Mouse (Mus musculus) megakaryocyte, embryonic 14.5 days (primary cell): ENCODE measurements around the gene Rad54l2.

ENCODE experiments used
- FLI1 ChIP-seq: IDR thresholded peaks from 2 replicates; pipeline ENCODE4 v1.6.1; 2012; ENCODE audit warnings: low read length, inconsistent platforms, mixed read lengths
- GATA1 ChIP-seq: IDR thresholded peaks from 3 replicates; pipeline ENCODE4 v1.6.1; 2012; ENCODE audit warnings: mixed read lengths, low read length, inconsistent platforms, borderline replicate concordance

- no peak for TF ChIP-seq GATA1
- no peak for TF ChIP-seq FLI1
Observed at GRCm38 (mm10) chr9:106657592-106657991, 131.4 kb downstream of the Rad54l2 start.
